Mouse (Mus musculus) embryo, embryonic 11.5 days (tissue): Measurements from ENCODE around the gene Fmo4.

Experiments used
- DNase-seq: peaks from one replicate; pipeline ENCODE4 v3.0.0-alpha.2; 2012; ENCODE audit warnings: low read depth, low spot score

The Fmo4 gene

DNA sequence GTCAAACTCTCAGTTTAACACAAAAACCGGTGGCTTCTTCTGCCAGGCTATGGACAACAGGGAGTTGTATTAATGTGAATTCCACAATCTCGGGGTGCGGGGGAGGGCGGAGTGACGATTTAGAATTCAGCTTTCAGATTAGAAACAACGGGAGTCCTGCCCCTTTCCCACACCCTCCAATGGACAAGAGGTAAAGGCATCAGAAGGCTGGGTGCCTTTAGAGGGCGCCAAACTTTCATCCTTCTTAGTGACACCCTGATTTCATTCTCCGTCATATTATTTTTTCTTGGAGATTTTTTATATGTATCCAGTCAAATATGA lies at the start of gene Fmo4:
Gene Fmo4, minus strand, starts transcription at position 137 of the 321 bp plus-strand sequence.
- no peak for DNase-seq

DNA sequence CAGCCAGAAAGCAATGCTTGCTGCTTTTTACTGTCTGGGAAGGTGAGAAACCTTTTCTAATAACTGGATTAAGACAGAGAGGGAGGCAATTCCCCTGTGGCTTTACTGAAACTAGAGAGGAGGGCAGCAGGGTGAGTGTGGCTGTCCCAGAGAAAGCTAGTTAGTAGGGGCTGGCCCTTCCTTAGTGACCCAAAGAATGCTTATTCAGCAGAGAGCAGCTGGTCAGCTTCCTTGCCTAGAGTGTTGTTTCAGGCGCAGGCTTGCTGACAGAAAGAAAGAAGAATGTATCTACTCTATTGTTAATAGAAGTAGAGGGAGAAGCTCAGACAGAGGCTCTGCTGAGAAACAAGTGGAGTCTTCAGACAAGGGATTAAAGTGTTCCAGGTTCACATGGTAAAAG lies 48.6 kb upstream of the Fmo4 start:
- DNase-seq: no peak

DNA sequence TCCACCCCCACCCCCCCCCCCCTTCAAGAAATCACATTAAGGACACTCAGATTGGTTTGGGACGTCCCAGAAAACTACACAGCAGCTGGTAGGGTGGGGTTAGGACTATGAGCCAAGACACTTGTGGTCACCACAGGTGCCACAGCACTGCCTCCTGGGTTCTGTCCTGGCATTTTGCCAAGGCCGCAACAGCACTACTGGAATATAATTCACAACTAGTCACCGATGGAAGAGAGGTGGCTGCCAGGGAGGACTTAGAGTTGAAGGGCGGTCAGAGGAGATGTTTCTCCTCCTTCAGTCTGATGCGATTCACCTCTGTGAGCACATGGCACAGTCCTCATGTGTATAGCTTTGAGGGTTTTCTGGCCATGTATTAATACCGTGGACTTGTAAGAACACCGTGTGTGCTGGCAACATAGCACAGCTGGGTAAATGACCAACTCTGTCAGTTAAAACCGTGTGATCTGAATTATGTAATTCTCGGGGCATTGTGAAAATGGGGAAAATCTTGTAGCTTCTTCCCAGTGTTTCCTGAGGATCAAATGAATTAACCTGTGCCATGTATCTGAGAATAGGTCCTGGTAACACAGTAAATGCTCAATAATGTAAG lies 46.3 kb upstream of the Fmo4 start:
- no peak for DNase-seq

DNA sequence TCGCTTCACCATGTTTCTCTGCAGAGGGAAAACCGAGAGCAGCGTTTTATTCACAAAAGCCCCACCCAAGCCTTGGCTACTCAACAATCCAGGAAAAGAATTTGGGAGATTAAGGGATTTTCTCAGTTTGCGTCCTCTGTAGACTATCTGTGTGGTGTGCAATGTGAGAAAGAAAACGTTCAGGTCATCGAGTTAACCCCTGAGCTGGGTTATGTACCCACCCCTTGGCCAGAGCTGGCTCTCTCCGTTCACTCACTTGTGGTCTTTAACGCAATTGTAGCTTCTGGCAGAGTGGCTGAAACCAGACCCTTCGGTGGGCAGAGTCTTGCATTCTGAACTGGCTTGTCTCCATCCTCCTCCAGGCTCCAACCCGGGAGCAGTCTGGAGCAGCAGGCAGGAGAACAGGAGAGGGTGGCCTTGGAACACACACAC lies 45.8 kb upstream of the Fmo4 start:
- DNase-seq: no peak

DNA sequence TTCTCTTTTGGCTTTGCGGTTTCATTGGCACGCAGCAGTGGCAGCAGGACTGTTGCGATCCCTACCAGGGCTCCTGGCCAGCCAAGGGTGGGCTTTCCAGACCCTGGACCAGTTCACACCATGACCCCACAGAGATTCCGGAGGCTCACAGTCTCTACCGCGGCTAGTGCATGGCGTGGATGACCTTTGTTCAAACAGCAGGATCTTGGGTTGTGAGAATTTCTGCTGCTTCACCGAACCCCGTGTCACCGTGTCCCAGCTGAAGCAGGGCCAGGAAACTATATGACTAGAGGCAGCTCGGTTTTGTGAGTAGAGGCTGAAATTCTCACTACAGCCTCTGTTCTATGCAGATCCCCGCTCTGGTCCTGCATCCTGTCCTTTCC lies 45.0 kb upstream of the Fmo4 start:
- DNase-seq: no peak

DNA sequence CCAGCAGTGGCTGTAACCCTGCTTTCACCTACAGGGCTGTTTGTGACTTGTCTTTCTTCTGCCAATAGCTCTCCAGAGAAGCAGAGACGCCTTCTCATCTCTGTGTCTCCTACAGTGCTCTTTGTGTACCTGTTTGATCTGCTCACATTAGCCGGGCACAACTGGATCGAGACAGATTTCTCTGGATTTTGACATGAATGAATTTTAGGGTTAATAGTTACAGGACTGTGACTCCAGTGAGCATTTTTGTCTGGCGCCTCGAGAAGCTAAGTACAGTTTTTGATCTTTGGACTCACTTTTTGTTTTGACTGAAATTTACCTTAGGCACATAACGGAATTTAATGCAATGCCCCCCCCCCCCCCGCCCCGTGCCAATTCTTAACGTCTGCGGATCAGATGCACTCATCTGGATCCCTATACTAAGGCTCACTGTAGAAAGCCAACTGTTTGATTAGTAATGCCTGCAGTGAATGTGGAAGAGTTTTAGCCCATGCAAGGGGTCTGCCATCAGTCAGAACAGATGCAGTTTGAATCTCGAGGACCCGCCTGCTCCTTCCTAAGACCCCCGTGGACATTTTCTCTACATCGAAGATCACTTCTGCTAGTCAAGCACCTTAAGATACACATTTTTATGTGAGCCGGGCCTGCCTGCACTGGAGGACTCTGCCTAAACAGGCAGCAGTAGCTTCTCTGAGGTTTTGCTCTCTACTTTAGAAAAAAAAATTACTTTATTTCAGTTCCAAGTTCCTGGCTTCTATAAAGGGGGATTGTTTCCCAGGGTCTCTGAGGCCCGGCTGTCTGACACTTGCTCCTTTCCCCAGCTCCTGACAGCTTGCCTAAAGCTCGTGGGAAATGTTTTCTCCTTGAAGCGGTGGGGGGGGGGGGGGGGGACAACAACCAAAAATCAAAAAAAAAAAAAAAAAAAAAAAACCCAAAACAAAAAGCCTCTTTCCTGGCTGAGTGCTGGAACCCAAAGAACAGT lies 44.3 kb upstream of the Fmo4 start:
- DNase-seq: no peak

DNA sequence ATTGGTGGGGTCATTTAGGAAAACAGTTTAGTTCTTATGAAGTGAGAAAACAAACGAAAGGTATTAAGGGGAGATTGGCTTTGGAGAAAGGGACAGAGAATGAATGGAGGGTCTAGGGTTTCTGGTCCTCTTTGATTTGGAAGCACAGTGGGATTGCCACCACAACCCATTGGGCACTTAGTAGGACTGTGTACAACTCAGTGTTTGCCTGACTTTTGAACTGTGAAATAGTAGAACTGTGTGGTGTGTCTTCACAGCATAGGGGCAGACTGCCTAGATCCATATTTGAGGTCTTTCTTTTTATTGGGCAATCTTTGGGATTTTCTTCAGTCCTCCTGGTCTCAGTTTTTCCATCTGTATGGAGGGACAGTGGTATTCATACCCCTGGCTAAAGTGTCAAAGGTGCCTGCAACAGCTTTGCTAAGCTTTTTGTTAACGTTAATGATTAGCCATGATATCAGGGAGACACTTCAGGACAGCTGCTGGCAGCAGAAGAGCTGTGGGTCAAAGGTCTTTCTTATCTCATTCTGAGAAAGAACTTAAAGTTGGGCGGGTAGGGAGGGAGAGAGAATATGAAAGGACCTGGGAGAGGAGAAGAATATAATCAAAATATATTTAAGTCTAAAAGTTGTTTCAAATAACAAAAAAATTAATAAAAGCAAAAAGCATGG lies 40.2 kb upstream of the Fmo4 start:
- no peak for DNase-seq

DNA sequence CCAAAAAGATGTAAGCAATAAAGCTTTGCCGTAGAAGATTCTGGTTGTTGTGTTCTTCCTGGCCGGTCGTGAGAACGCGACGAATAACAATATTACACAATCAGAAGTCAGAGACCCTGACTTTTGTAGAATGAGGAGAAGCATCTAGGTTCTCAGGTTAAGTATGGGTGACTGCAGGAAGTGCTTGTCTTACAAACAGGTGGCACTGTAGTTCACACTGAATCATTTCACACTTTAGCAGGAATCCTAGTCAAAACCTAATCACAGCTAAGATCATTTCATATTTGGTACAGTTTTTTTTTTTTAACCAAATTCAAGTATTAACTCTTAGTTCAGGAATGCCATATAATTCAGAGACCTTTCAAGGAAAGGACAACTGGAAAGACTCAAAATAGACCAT lies 33.8 kb upstream of the Fmo4 start:
- no peak for DNase-seq

DNA sequence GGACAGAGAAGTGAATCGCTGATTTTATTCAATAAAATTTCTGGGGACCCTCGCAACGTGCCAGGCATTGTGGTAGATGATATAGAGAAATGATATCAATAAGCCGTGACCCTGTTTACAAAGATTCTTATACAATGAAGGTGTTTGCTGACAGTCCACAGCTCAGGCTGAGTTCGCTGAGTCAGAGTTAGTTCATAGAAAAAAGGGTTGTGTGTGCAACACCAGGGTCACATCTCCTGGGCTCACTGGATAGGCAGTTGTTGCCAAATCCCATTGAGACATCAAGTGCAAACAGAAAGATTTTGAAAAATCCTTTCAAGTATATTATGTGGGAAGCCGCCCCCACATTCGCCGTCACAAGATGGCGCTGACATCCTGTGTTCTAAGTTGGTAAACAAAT lies 26.4 kb upstream of the Fmo4 start:
- DNase-seq: no peak

DNA sequence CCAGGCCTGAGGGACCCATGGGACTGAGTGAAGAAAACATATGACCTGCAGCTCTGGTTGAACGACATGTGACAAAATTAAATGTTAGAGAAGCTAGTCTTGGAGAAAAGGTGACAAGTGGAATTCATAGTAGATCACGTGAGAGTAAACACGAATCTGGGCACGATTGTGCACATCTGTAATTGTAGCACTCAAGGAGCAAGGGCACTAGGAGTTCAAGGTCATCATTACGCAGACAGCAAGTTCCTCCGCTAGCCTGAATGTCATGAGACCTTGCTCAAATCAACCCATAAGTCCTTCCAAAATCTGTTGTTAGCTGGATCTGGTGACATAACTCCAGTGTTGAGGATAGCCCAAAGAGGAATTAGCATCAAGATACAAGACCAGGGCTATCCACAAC lies 25.2 kb upstream of the Fmo4 start:
- no peak for DNase-seq

DNA sequence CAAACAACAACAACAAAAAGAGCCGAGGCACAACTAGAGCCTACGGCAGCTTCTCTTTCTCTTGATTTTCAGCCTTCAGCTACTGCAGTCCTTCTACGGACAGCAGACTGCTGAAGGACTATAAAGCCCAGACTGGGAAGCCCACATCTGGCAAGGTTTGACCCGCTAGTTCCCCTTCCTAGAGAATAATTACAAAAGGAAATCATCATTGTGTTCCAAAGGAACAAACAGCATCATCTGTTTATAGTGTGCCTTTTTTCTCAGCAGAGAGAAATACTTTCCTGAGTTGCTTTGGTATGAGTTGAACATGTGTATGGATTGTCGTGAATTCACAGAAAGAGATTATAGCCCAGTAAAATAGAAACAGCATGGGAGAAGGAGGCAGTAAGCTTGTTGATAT lies 20.6 kb upstream of the Fmo4 start:
- no peak for DNase-seq

DNA sequence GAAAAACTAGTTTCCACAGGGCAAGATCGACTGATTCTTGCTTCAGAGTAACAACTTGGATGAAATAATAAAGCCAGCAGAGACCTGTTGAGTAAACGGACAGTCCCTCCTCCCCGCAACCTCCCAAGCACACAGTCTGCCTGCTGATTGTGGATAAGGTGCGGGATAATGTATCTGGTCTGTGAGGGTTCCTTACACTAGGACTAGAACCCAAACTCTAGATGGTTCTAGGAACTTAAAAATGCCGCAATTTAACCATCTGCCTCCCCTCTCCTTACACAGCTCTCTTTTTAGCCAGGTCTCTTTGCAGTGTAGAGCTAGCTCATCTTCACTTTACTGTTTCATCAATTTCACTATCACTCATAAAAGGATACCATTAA lies 18.8 kb upstream of the Fmo4 start:
- DNase-seq: no peak

DNA sequence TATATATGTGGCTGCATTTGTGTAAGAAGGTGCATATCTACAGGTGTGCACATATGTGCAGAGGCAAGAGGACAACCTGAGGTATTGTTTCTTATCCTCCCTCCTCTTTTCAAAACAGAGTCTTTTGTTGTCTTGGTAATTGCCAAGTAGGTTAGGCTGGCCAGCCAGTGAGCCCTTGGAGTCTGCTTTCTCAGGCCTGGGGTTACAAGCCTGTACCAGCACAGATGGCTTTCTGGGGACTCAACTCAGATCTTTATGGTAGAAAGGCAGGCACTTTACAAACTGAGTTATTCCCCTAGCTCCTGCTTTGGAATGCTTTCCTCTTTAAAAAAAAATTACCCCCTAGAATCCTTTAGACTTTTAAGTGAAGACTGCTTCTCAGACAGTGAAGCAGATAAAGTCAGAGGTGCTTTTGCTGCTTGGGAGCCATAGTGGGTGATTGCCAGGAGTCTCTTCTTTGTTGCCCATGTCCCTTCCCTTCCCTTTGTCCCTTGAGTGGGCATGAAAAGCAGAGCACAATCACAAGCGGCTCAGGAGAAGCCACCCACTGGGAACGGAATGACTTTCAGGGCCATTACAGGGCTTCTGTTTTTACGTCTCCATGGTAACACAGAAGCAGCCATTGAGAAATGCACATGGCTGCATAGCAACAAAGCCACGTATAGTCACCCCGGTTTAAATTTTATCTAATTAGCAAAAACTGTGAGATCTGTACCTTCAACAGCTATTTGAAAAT lies 18.2 kb upstream of the Fmo4 start:
- peak; percentile 63 for DNase-seq

DNA sequence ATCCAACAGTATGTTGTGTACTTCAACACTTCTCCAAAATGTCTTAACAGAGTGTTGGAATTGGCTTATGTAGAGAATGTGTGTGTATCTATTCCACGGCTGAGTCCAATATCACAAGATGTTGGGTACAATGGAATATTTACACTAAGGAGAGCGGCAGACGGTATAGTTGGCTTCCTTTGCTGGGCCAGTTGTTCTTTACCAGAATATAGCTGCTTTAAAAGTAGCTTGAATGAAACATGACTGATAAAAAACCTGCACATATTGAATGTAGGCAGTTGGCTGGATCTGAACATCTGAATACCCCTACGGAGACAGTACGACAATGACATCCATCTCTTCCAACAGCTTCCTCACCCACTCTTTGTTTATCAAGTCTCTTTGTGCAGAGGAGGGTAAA lies 5.5 kb upstream of the Fmo4 start:
- DNase-seq: no peak

DNA sequence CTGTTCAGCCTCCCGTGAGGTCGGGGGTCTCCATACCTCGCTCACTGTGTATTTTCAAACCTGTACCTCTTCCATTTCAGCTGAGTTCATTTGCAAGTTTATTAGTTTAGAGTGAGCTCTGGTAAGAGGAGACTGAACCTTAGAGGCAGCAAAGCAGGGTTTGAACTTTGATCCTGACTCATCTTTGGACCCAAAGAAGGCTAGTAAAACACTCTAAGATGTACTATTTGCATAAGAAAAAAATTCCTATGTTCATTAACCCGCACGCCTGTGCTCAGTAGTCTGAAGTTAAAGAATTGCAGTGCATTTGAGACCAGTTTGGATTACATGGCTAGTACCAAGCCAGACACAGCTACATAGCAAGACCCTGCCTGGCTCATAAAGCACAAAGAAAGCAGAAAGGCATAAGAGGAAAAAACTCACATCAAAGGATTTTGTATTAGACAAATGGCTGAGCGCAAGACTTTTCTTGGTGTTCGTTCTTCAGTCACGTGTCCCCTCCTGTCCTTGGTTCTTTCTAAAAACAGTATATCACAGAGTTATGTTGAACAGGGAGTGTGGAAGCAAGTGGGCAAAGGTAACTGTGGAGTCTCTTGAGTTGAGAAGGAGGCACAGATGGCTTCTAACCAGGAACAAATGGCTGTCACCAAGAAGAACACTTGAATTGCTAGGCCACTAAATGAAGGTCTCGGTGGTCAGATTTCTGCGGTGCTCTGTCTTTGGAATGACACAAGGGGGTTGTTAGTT lies 1.8 kb upstream of the Fmo4 start:
- no peak for DNase-seq

DNA sequence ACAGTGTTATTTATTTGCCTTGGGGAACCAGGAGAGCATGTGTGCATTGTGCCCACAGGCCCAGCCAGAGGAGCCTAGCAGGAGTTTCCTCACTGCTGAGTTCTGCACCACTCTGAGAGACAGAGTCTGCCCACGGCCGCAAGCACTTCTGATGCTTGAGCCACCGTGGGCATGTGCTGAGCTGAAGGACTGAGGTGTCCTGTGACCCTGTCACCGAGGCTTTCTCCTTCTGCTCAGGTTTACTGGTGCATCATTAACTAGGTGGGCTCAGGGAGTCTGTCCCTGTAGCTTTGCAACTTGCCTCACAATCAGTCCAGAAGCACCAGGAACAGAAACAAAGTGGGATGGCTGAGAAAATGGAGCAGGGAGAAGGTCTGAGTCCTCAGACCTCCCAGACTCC lies 1.2 kb upstream of the Fmo4 start:
- no peak for DNase-seq

DNA sequence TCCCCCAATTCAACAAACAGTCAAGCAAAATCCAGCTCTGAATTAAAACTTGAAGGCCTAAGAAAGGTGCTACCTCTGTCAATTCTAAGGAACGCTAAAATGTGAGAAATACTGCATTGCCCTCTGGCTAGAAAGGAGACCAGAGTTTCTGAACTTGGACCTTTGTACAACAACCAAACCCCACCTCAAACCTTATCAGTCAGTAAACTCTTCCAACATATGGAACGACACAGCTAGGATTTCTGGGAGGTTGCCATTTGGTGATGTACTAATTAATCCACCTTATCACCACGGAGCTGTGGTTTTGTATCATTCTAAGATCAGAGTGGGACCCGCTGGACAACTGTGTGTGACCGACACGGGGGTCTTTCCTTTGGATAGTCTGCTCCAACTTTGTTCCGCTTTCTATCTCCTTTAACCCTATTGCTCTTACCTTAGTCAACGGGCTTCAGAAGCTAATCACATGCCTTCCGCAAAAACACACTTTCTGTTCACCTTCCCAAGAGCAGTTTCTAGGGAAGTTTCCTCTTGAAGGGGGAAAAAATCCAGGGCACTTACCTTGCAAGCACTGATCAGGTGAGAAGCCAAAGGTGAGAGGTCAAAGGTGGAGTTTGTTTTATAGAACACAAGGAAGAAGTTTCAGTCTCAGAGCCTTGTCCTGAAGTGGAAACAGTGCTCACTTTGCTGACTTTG lies 483 bp downstream of the Fmo4 start:
- no peak for DNase-seq

DNA sequence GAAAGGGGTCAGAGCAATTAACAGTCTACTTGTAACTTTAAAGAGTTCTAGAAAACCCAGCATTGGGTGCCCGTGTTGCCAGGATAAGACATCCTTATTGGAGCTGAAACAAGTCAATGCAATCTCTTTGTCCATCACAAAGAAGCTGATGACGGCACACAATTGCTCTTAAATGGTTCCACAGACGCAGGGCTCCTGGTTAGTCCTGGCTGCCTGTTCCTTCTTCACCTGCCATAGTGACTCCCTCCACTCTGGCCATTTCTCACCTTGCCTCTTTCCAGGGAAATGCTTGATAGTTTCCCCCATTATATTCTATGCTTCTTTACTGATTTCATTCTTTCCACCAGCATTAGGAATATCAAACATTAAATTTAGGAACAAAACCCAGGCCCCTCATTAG lies 5.2 kb downstream of the Fmo4 start:
- DNase-seq: no peak

DNA sequence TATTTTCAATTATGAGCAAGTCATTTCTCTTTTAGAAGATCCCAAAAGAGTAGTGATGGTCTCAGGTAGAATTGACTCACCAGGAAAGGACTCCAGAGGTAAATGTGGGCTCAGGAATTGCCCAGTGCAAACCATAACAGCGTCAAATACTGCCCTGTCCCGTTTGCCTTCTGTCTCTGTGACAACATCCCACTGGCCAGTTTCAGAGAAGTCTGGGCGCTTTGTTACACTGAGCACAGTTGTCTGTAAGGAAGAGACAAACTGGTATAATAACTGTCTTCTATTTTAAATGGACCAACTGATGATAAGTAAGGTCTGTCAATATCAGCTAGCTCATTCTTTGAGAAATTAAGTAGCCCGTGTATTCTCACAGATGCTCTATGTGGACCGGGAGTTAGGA lies 6.3 kb downstream of the Fmo4 start:
- DNase-seq: no peak

DNA sequence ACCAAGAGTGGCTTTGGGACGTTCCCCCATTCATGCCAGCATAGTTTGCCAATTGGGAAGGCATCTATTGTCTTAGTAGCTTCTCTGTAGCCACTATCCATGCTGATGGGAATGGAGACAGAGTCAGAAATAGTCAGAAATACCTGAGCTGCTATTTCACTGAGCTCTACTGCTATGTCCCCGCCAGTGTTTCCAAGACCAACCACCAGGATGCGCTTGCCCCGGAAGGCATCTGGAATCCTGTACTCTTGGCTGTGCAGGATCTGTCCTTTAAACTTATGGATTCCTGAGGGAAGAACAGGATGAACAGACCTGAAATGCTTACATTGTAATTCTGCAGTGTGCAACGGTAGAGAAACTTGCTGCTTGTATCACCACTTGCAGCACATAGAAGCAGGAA lies 8.8 kb downstream of the Fmo4 start:
- no peak for DNase-seq

DNA sequence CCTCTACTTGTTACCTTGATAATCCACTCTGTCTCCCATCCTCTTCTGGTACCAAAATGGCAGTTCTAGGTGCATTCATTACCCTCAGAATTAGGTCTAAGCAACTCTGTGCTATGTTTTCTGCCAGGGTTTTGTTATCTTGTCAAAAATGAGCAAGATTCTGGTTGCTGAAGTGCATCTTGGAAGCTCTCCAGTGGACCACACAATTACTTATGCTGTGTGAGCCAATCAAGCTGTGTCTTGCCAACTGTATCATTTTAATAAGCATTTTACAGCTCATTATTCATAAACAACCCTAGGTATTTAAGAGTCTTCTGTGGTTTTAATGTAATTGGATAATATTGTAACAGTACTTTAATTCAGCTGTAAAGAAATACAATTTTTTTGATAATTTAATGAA lies 17.3 kb downstream of the Fmo4 start:
- no peak for DNase-seq
